Mouse (Mus musculus) forebrain, embryonic 13.5 days (tissue): Measurements from ENCODE around the gene Lhfpl2. TPM values are rescaled to one million over a fixed set of nuclear protein-coding genes. Genes with fewer than 3 reads are reported as not detected.
"Not testable (repeated sequence)": the region's sequence is repeated elsewhere in the genome, so short reads cannot be mapped to it uniquely, and the experiment has no call there.

Experiments
- ATAC-seq: fragments of 200-750 bp; cut with Nextera tagmentation; 2 replicates; pipeline ENCODE4 v1.8.0; 2017
- H3K27ac ChIP-seq: fragments of 300-500 bp; sonication (generic); 2 replicates; pipeline ENCODE4 v1.5.1; 2015; ENCODE audit warnings: inconsistent platforms, mild to moderate bottlenecking, moderate library complexity
- H3K27me3 ChIP-seq: fragments of 300-500 bp; sonication (generic); 2 replicates; pipeline ENCODE4 v1.6.1; 2015; ENCODE audit warnings: mild to moderate bottlenecking, inconsistent platforms
- H3K36me3 ChIP-seq: fragments of 300-500 bp; sonication (generic); 2 replicates; pipeline ENCODE4 v1.6.1; 2015; ENCODE audit warnings: mild to moderate bottlenecking, inconsistent platforms; ENCODE audit not compliant: poor library complexity, severe bottlenecking
- H3K4me1 ChIP-seq: fragments of 300-500 bp; sonication (generic); 2 replicates; pipeline ENCODE4 v1.6.1; 2015; ENCODE audit warnings: inconsistent platforms
- H3K4me2 ChIP-seq: fragments of 300-500 bp; sonication (generic); 2 replicates; pipeline ENCODE4 v1.6.1; 2015; ENCODE audit warnings: inconsistent platforms, mild to moderate bottlenecking, moderate library complexity
- H3K4me3 ChIP-seq: fragments of 300-500 bp; sonication (generic); 2 replicates; pipeline ENCODE4 v1.5.1; 2015; ENCODE audit warnings: mild to moderate bottlenecking, inconsistent platforms
- H3K9ac ChIP-seq: fragments of 300-500 bp; sonication (generic); 2 replicates; pipeline ENCODE4 v1.6.1; 2015; ENCODE audit warnings: mild to moderate bottlenecking, inconsistent platforms
- H3K9me3 ChIP-seq: fragments of 300-500 bp; sonication (generic); replicated peaks from 2 replicates; pipeline ENCODE4 v1.6.1; 2016; ENCODE audit warnings: inconsistent platforms
- WGBS: fragments of 180-500 bp; shearing (Covaris S2); methylation state at CpG from one replicate; pipeline ENCODE4 v1.1.7; 2015; 5-methylcytosine and 5-hydroxymethylcytosine counted together
- polyA plus RNA-seq: library from polyadenylated mRNA; unstranded; fragments of >200 nt; fragmentation: Nextera tagmentation; extraction: Ambion mirVana; gene quantifications from 2 replicates; pipeline ENCODE4 v1.2.1, GENCODE M21; 2015

Gene Lhfpl2
- 10.1 and 12.3 TPM in 2 replicates for polyA plus RNA-seq

GRCm38 (mm10) chr13:94057563-94058560 is at the start of gene Lhfpl2:
Lhfpl2 (plus strand) TSS chr13:94057796.
- H3K27ac ChIP-seq: peak within 1 kb of the TSS; percentile 61; the same call in 1 of the 2 replicates
- ATAC-seq: peak; percentile 79

GRCm38 (mm10) chr13:94011996-94012575 is 45.5 kb upstream of the Lhfpl2 start:
- no peak overlapping the region for H3K4me2 ChIP-seq
- H3K4me1 ChIP-seq: no peaks in the 10 kb centered on the region
- no peak for ATAC-seq
- H3K27ac ChIP-seq: no peak overlapping the region
- H3K36me3 ChIP-seq: no peaks in the 10 kb centered on the region
- H3K27me3 ChIP-seq: no peaks in the 10 kb centered on the region
- H3K9ac ChIP-seq: no peak overlapping the region
- H3K9me3 ChIP-seq: no peaks in the 10 kb centered on the region
- no peak overlapping the region for H3K4me3 ChIP-seq
- 92% methylated on average over 4 of the region's 4 CpGs for WGBS

More at GRCm38 (mm10) chr13:94057563-94058560, at the start of gene Lhfpl2:
- H3K4me2 ChIP-seq: peak within 1 kb of the TSS; percentile 99
- under 1% methylated on average over 85 of the region's 85 CpGs for WGBS
- no peaks in the 10 kb centered on the region for H3K9me3 ChIP-seq
- H3K4me1 ChIP-seq: peaks cover 24% of the 10 kb centered on the region
- H3K36me3 ChIP-seq: no peaks in the 10 kb centered on the region
- H3K27me3 ChIP-seq: peaks cover 17% of the 10 kb centered on the region; the same call in 1 of the 2 replicates
- H3K4me3 ChIP-seq: peak within 1 kb of the TSS; percentile 74
- peak within 1 kb of the TSS; percentile 86 for H3K9ac ChIP-seq

- H3K9me3 ChIP-seq: no peaks in the 10 kb centered on the region
- H3K4me3 ChIP-seq: no peak overlapping the region
- no peaks in the 10 kb centered on the region for H3K36me3 ChIP-seq
- no peak overlapping the region for H3K4me2 ChIP-seq
- H3K27me3 ChIP-seq: no peaks in the 10 kb centered on the region
- no peak for ATAC-seq
- no peak overlapping the region for H3K27ac ChIP-seq
- no peak overlapping the region for H3K9ac ChIP-seq
- 93% methylated on average over 10 of the region's 10 CpGs for WGBS
- H3K4me1 ChIP-seq: no peaks in the 10 kb centered on the region
Measured at GRCm38 (mm10) chr13:94013986-94014385, 43.6 kb upstream of the Lhfpl2 start.

- H3K4me2 ChIP-seq, H3K9me3 ChIP-seq, H3K4me3 ChIP-seq, H3K27ac ChIP-seq, H3K9ac ChIP-seq, H3K4me1 ChIP-seq, H3K27me3 ChIP-seq, ATAC-seq, H3K36me3 ChIP-seq: not testable (repeated sequence)
- WGBS: 72% methylated on average over 10 of the region's 13 CpGs
Measured at GRCm38 (mm10) chr13:94024575-94024974, 33.0 kb upstream of the Lhfpl2 start.

GRCm38 (mm10) chr13:94029147-94029546 is 28.4 kb upstream of the Lhfpl2 start:
- 90% methylated on average over 10 of the region's 10 CpGs for WGBS
- Histone ChIP-seq H3K9me3 (no peaks in the 10 kb centered on the region), H3K4me2 (no peak overlapping the region), H3K4me1 (no peaks in the 10 kb centered on the region), H3K27ac (no peak overlapping the region), H3K4me3 (no peak overlapping the region), H3K27me3 (no peaks in the 10 kb centered on the region), H3K36me3 (no peaks in the 10 kb centered on the region), H3K9ac (no peak overlapping the region)
- ATAC-seq: no peak

GRCm38 (mm10) chr13:94030551-94030950 is 27.0 kb upstream of the Lhfpl2 start:
- no peak for ATAC-seq
- Histone ChIP-seq H3K9me3 (no peaks in the 10 kb centered on the region), H3K4me2 (no peak overlapping the region), H3K4me1 (no peaks in the 10 kb centered on the region), H3K9ac (no peak overlapping the region), H3K27ac (no peak overlapping the region), H3K36me3 (no peaks in the 10 kb centered on the region), H3K27me3 (no peaks in the 10 kb centered on the region), H3K4me3 (no peak overlapping the region)
- WGBS: 73% methylated on average over 2 of the region's 2 CpGs

- WGBS: 27% methylated on average over 6 of the region's 6 CpGs
- Histone ChIP-seq H3K4me3 (no peak overlapping the region), H3K27ac (0 out of 2 replicates have a peak overlapping the region, but pooled peaks have one; percentile 26), H3K9me3 (no peaks in the 10 kb centered on the region), H3K9ac (no peak overlapping the region), H3K4me2 (0 out of 2 replicates have a peak overlapping the region, but pooled peaks have one; percentile 18), H3K36me3 (no peaks in the 10 kb centered on the region), H3K27me3 (no peaks in the 10 kb centered on the region), H3K4me1 (peaks cover 17% of the 10 kb centered on the region)
- peak; percentile 92 for ATAC-seq
Measured at GRCm38 (mm10) chr13:94037313-94038051, 20.1 kb upstream of the Lhfpl2 start.

- WGBS: 40% methylated on average over 2 of the region's 2 CpGs
- H3K4me2 ChIP-seq: no peak overlapping the region
- H3K27ac ChIP-seq: 0 out of 2 replicates have a peak overlapping the region, but pooled peaks have one; percentile 26
Measured at GRCm38 (mm10) chr13:94038052-94038340, 19.6 kb upstream of the Lhfpl2 start.

GRCm38 (mm10) chr13:94050036-94050435 is 7.6 kb upstream of the Lhfpl2 start:
- H3K27me3 ChIP-seq: no peaks in the 10 kb centered on the region
- WGBS: 75% methylated on average over 7 of the region's 7 CpGs

More at GRCm38 (mm10) chr13:94038052-94038340, 19.6 kb upstream of the Lhfpl2 start:
- Histone ChIP-seq H3K36me3 (no peaks in the 10 kb centered on the region), H3K4me1 (peaks cover 17% of the 10 kb centered on the region), H3K9me3 (no peaks in the 10 kb centered on the region), H3K4me3 (no peak overlapping the region), H3K9ac (no peak overlapping the region), H3K27me3 (no peaks in the 10 kb centered on the region)
- no peak for ATAC-seq

GRCm38 (mm10) chr13:94050782-94051181 is 6.8 kb upstream of the Lhfpl2 start:
- H3K9me3 ChIP-seq: no peaks in the 10 kb centered on the region
- 93% methylated on average over 3 of the region's 3 CpGs for WGBS
- no peaks in the 10 kb centered on the region for H3K4me1 ChIP-seq
- ATAC-seq: no peak
- H3K4me3 ChIP-seq: no peak overlapping the region
- no peak overlapping the region for H3K27ac ChIP-seq
- H3K27me3 ChIP-seq: no peaks in the 10 kb centered on the region
- no peaks in the 10 kb centered on the region for H3K36me3 ChIP-seq
- no peak overlapping the region for H3K4me2 ChIP-seq
- no peak overlapping the region for H3K9ac ChIP-seq

More at GRCm38 (mm10) chr13:94050036-94050435, 7.6 kb upstream of the Lhfpl2 start:
- Histone ChIP-seq H3K36me3 (no peaks in the 10 kb centered on the region), H3K4me3 (no peak overlapping the region), H3K9ac (no peak overlapping the region), H3K27ac (no peak overlapping the region), H3K4me1 (no peaks in the 10 kb centered on the region), H3K9me3 (no peaks in the 10 kb centered on the region), H3K4me2 (no peak overlapping the region)
- no peak for ATAC-seq

GRCm38 (mm10) chr13:94057036-94057562 is 497 bp upstream of the Lhfpl2 start:
- Histone ChIP-seq H3K9ac (peak overlapping the region; percentile 86), H3K36me3 (no peaks in the 10 kb centered on the region), H3K27ac (no peak overlapping the region), H3K4me2 (peak overlapping the region; percentile 99), H3K4me1 (peaks cover 19% of the 10 kb centered on the region), H3K9me3 (no peaks in the 10 kb centered on the region), H3K27me3 (peaks cover 17% of the 10 kb centered on the region; the same call in 1 of the 2 replicates), H3K4me3 (peak overlapping the region; percentile 74)
- WGBS: 2% methylated on average over 17 of the region's 17 CpGs
- peak; percentile 13; the same call in 1 of the 2 replicates for ATAC-seq
